Mouse (Mus musculus): ENCODE measurements at regions not wholly inside any gene's neighbourhood (a gene's known extent, or its start where the extent isn't known, plus 50 kb on each side); places are given as distances from the start of the nearest gene placed in this dataset.
A peak's percentile ranks its signal among the peaks of the same experiment; 100 is the strongest.

- Histone ChIP-seq H3K4me3 (replicated peaks in 1 of 3; ENCODE audit: low read depth in 2 of 3, low read length in 2 of 3, poor library complexity in 1 of 3) (no peak overlapping the region), H3K79me2 (replicated peaks; ENCODE audit: control insufficient read depth, extremely low read depth, insufficient read depth, poor library complexity, severe bottlenecking) (no peaks in the 10 kb centered on the region), H3K4me2 (ENCODE audit: insufficient read depth, low read depth, poor library complexity, severe bottlenecking) (peak overlapping the region; percentile 48; the same call in 1 of the 2 replicates), H3K27ac (ENCODE audit: insufficient read depth, low read depth) (no peak overlapping the region), H3K9ac (ENCODE audit: insufficient read depth, low read depth) (no peak overlapping the region), H3K36me3 (replicated peaks in 1 of 2; ENCODE audit: control insufficient read depth in 1 of 2, insufficient read depth in 1 of 2, low read length in 1 of 2) (no peaks in the 10 kb centered on the region), H3K9me3 (replicated peaks; ENCODE audit: low read length) (no peaks in the 10 kb centered on the region), H3K4me1 (ENCODE audit: control insufficient read depth in 1 of 2, insufficient read depth in 2 of 2) (no peaks in the 10 kb centered on the region; a peak in 1 of 4 replicates), H3K27me3 (replicated peaks) (no peaks in the 10 kb centered on the region)
- dilution Hi-C loops (cut with MboI; ENCODE audit: extremely low pct_ligation_motif_present, extremely low pct_unique_long_range_greater_than_20kb, low sequenced_read_pairs) (no loop called here), in situ Hi-C loops (cut with MboI; ENCODE audit: low pct_ligation_motif_present, low pct_unique_long_range_greater_than_20kb, low sequenced_read_pairs) (no loop called here)
- TF ChIP-seq TCF12 (IDR thresholded peaks at IDR 0.05; ENCODE audit: low read depth, low read length) = no peak
- TF ChIP-seq USF2 (conservative IDR thresholded peaks at IDR 0.05; ENCODE audit: low read depth, low read length) = no peak
- no peak for TF ChIP-seq CHD2 (IDR thresholded peaks at IDR 0.05; ENCODE audit: low read length)
- TF ChIP-seq HCFC1 (IDR thresholded peaks at IDR 0.05; ENCODE audit: low read depth, low read length) = no peak
- TF ChIP-seq NELFE (IDR thresholded peaks at IDR 0.05; ENCODE audit: low read depth, low read length) = no peak
- no peak for TF ChIP-seq MAFK (IDR thresholded peaks at IDR 0.05; ENCODE audit: insufficient replicate concordance, low read length)
- TF ChIP-seq MAX (IDR thresholded peaks at IDR 0.05; ENCODE audit: low read length) = no peak
- no peak for TF ChIP-seq MEF2A (IDR thresholded peaks at IDR 0.05; ENCODE audit: borderline replicate concordance, low read depth, low read length)
- TF ChIP-seq POLR2AphosphoS2 (IDR thresholded peaks at IDR 0.05; ENCODE audit: low read depth, low read length) = no peak
- no peak for TF ChIP-seq E2F4 (IDR thresholded peaks at IDR 0.05; ENCODE audit: insufficient replicate concordance, low read depth, low read length)
- TF ChIP-seq BHLHE40 (IDR thresholded peaks at IDR 0.05; ENCODE audit: low read depth, low read length) = no peak
- no peak for TF ChIP-seq ZC3H11A (IDR thresholded peaks at IDR 0.05; ENCODE audit: low read depth, low read length)
- TF ChIP-seq ETS1 (conservative IDR thresholded peaks at IDR 0.05; ENCODE audit: low read depth, low read length) = no peak
- no peak for TF ChIP-seq UBTF (IDR thresholded peaks at IDR 0.05; ENCODE audit: low read depth, low read length)
- no peak for TF ChIP-seq JUN (IDR thresholded peaks at IDR 0.05; ENCODE audit: insufficient read depth, low read depth, low read length)
- TF ChIP-seq GABPA (IDR thresholded peaks at IDR 0.05; ENCODE audit: insufficient replicate concordance, low read depth, low read length) = no peak
- TF ChIP-seq JUND (conservative IDR thresholded peaks at IDR 0.05; ENCODE audit: low read depth, low read length) = no peak
- DNase-seq (ENCODE audit: extremely low read depth) = no peak
Measured at GRCm38 (mm10) chr13:28418936-28419681, 161.8 kb downstream of the Gm11361 start.

DNA sequence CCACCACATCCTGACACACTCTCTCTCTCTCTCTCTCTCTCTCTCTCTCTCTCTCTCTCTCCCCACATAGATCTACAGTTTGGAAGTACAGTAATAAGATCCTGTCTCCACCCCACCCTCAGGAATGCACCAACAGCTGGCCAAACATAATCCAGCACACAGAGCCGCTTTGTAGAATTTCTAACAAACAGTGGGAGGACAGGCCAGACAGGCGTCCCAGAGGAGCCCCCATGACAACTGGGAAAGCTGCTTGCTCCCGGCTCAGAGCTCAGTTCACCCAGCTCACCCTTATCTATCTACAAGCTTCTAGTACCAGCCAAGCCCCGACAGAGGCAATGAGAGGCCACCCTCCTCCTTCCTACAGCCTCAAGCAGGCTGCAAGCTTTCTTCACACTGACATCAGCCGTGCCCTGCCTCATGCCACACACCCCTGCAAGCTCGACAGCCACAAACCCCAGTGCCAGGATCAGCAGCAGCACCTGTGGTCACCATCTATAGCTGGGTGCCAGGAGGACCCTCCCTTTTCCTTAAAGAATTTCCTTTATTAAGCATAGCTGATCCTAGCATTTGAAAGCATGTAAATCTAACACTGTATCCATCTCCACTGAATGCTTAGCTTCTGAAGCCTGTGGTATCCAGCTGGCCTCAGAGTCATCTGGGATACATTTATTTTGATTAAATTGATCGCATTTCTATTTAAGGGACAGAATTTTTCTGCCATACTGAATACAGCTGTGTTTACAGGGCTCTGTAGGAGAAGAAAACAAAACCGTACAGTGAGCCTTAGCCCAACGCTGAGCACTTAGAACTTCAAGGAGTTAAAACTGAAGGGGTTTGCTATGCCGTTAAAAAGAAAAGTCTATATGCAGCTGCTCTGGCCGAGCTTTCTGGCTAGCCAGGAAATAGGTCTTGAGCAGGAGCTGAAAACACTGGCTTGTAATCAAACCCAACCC lies 160.9 kb downstream of the Gm11361 start:
- Histone ChIP-seq H3K4me2 (ENCODE audit: insufficient read depth, low read depth, poor library complexity, severe bottlenecking) (no peak overlapping the region), H3K27me3 (replicated peaks) (no peaks in the 10 kb centered on the region), H3K36me3 (replicated peaks in 1 of 2; ENCODE audit: control insufficient read depth in 1 of 2, insufficient read depth in 1 of 2, low read length in 1 of 2) (no peaks in the 10 kb centered on the region), H3K4me1 (ENCODE audit: control insufficient read depth in 1 of 2, insufficient read depth in 2 of 2) (no peaks in the 10 kb centered on the region; a peak in 1 of 4 replicates), H3K9ac (ENCODE audit: insufficient read depth, low read depth) (no peak overlapping the region), H3K79me2 (replicated peaks; ENCODE audit: control insufficient read depth, extremely low read depth, insufficient read depth, poor library complexity, severe bottlenecking) (no peaks in the 10 kb centered on the region), H3K27ac (ENCODE audit: insufficient read depth, low read depth) (no peak overlapping the region), H3K9me3 (replicated peaks; ENCODE audit: low read length) (no peaks in the 10 kb centered on the region), H3K4me3 (replicated peaks in 1 of 3; ENCODE audit: low read depth in 2 of 3, low read length in 2 of 3, poor library complexity in 1 of 3) (no peak overlapping the region)
- in situ Hi-C loops (cut with MboI; ENCODE audit: low pct_ligation_motif_present, low pct_unique_long_range_greater_than_20kb, low sequenced_read_pairs) = no loop called here
- dilution Hi-C loops (cut with MboI; ENCODE audit: extremely low pct_ligation_motif_present, extremely low pct_unique_long_range_greater_than_20kb, low sequenced_read_pairs) = no loop called here
- TF ChIP-seq RAD21 (IDR thresholded peaks at IDR 0.05; ENCODE audit: low read depth, low read length) = no peak
- no peak for TF ChIP-seq POLR2AphosphoS2 (IDR thresholded peaks at IDR 0.05; ENCODE audit: low read depth, low read length)
- no peak for TF ChIP-seq KAT2A (IDR thresholded peaks at IDR 0.05; ENCODE audit: insufficient replicate concordance, low read length)
- TF ChIP-seq ZC3H11A (IDR thresholded peaks at IDR 0.05; ENCODE audit: low read depth, low read length) = no peak
- no peak for TF ChIP-seq CHD1 (IDR thresholded peaks at IDR 0.05; ENCODE audit: low read depth, low read length)
- TF ChIP-seq NELFE (IDR thresholded peaks at IDR 0.05; ENCODE audit: low read depth, low read length) = no peak
- no peak for TF ChIP-seq UBTF (IDR thresholded peaks at IDR 0.05; ENCODE audit: low read depth, low read length)
- TF ChIP-seq JUN (IDR thresholded peaks at IDR 0.05; ENCODE audit: insufficient read depth, low read depth, low read length) = no peak
- no peak for TF ChIP-seq ETS1 (conservative IDR thresholded peaks at IDR 0.05; ENCODE audit: low read depth, low read length)
- TF ChIP-seq ZMIZ1 (IDR thresholded peaks at IDR 0.05; ENCODE audit: low read depth, low read length) = no peak
- no peak for TF ChIP-seq USF2 (conservative IDR thresholded peaks at IDR 0.05; ENCODE audit: low read depth, low read length)
- TF ChIP-seq SMC3 (IDR thresholded peaks at IDR 0.05; ENCODE audit: low read depth, low read length) = no peak
- no peak for TF ChIP-seq RCOR1 (conservative IDR thresholded peaks at IDR 0.05; ENCODE audit: low read depth, low read length)
- no peak for TF ChIP-seq NRF1 (IDR thresholded peaks at IDR 0.05; ENCODE audit: low read depth, low read length)
- no peak for TF ChIP-seq PAX5 (IDR thresholded peaks at IDR 0.05; ENCODE audit: low read length)
- TF ChIP-seq JUND (conservative IDR thresholded peaks at IDR 0.05; ENCODE audit: low read depth, low read length) = no peak
- TF ChIP-seq MAX (IDR thresholded peaks at IDR 0.05; ENCODE audit: low read length) = no peak
- TF ChIP-seq SIN3A (IDR thresholded peaks at IDR 0.05; ENCODE audit: low read length) = no peak
- TF ChIP-seq MAZ (IDR thresholded peaks at IDR 0.05; ENCODE audit: low read depth, low read length) = no peak
- DNase-seq (ENCODE audit: extremely low read depth) = no peak

Data from CH12.LX (cell line).